Mouse (Mus musculus) liver, adult 2 months (tissue): ENCODE results near the gene Ccdc28b. TPM values are rescaled to one million over a fixed set of nuclear protein-coding genes. Genes with fewer than 3 reads are reported as not detected.

Source experiments
- DNase-seq: peaks from one replicate; pipeline ENCODE4 v3.0.0-alpha.2; 2011; ENCODE audit warnings: low read depth, low spot score; ENCODE audit errors: extremely low read depth
- H3K27ac ChIP-seq: fragments of 200-500 bp; replicated peaks from 2 replicates; pipeline ENCODE4 v1.5.1; 2012; ENCODE audit warnings: low read depth, mild to moderate bottlenecking, control low read depth, inconsistent platforms, low read length; ENCODE audit not compliant: insufficient read depth
- H3K27me3 ChIP-seq: fragments of 200-500 bp; 2 replicates; pipeline ENCODE4 v1.6.1; 2012; ENCODE audit warnings: mild to moderate bottlenecking, moderate library complexity, low read length, inconsistent platforms; ENCODE audit not compliant: control insufficient read depth, insufficient read depth
- H3K36me3 ChIP-seq: fragments of 200-500 bp; 2 replicates; pipeline ENCODE4 v1.6.1; 2012; ENCODE audit warnings: low read length, inconsistent platforms; ENCODE audit not compliant: control insufficient read depth, insufficient read depth
- H3K4me1 ChIP-seq: fragments of 200-500 bp; 2 replicates; pipeline ENCODE4 v1.6.1; 2011; ENCODE audit warnings: low read length; ENCODE audit not compliant: control insufficient read depth, insufficient read depth
- H3K4me3 ChIP-seq: fragments of 200-500 bp; 2 replicates; pipeline ENCODE4 v1.5.1; 2011; ENCODE audit warnings: low read depth, mild to moderate bottlenecking, control low read depth, low read length, moderate library complexity; ENCODE audit not compliant: insufficient read depth
- H3K79me2 ChIP-seq: fragments of 200-500 bp; 2 replicates; pipeline ENCODE4 v1.6.1; 2012; ENCODE audit warnings: inconsistent platforms, mild to moderate bottlenecking, low read length, moderate library complexity; ENCODE audit not compliant: control insufficient read depth, insufficient read depth
- H3K9ac ChIP-seq: fragments of 200-500 bp; 2 replicates; pipeline ENCODE4 v1.6.1; 2012; ENCODE audit warnings: low read depth, mild to moderate bottlenecking, control low read depth, inconsistent platforms, low read length
- CTCF ChIP-seq: fragments of 200-500 bp; IDR thresholded peaks from 2 replicates; pipeline ENCODE4 v1.5.1; 2011; ENCODE audit warnings: low read depth, low read length, control low read depth
- POLR2A ChIP-seq: fragments of 200-500 bp; IDR thresholded peaks from 2 replicates; pipeline ENCODE4 v1.6.1; 2011; ENCODE audit warnings: low read length, control low read depth; ENCODE audit not compliant: insufficient read depth; ENCODE audit errors: extremely low read depth
- WGBS: fragments of 180-500 bp; shearing (Covaris S2); methylation state at CpG from one replicate; pipeline ENCODE4 v1.1.7; 2018; 5-methylcytosine and 5-hydroxymethylcytosine counted together
- polyA plus RNA-seq: library from polyadenylated mRNA; depleted of rRNA; stranded (reverse); fragments of >200 nt; gene quantifications from 2 replicates; pipeline ENCODE4 v1.2.3, GENCODE M21; 2012
- total RNA-seq: library from RNA; depleted of rRNA; stranded (reverse); fragments of >200 nt; gene quantifications from 2 replicates; pipeline ENCODE4 v1.2.3, GENCODE M21; 2014

Gene Ccdc28b
- total and polyA plus RNA-seq, 2 experiments: 7.6 to 9.7 TPM

GRCm38 (mm10) chr4:129585773-129586172 is 38.0 kb downstream of the Ccdc28b start:
- H3K27me3 ChIP-seq: no peaks in the 10 kb centered on the region
- H3K4me3 ChIP-seq: no peak overlapping the region
- H3K36me3 ChIP-seq: no peaks in the 10 kb centered on the region
- H3K27ac ChIP-seq: no peak overlapping the region
- H3K4me1 ChIP-seq: no peaks in the 10 kb centered on the region
- WGBS: 93% methylated on average over 9 of the region's 9 CpGs
- no peak for TF ChIP-seq CTCF
- no peak for TF ChIP-seq POLR2A
- no peak for DNase-seq
- no peaks in the 10 kb centered on the region for H3K79me2 ChIP-seq
- H3K9ac ChIP-seq: no peak overlapping the region

GRCm38 (mm10) chr4:129584884-129585608 is 38.7 kb downstream of the Ccdc28b start:
- peak; percentile 67 for DNase-seq
- H3K4me3 ChIP-seq: peak overlapping the region; percentile 56
- peak overlapping the region; percentile 49 for H3K27ac ChIP-seq
- TF ChIP-seq CTCF (peak; percentile 87), POLR2A (no peak)
- H3K36me3 ChIP-seq: no peaks in the 10 kb centered on the region
- peak overlapping the region; percentile 35 for H3K9ac ChIP-seq
- H3K27me3 ChIP-seq: no peaks in the 10 kb centered on the region
- 1% methylated on average over 36 of the region's 36 CpGs for WGBS
- no peaks in the 10 kb centered on the region for H3K79me2 ChIP-seq
- H3K4me1 ChIP-seq: no peaks in the 10 kb centered on the region

- TF ChIP-seq CTCF (no peak), POLR2A (no peak)
- no peak for DNase-seq
- H3K27me3 ChIP-seq: no peaks in the 10 kb centered on the region
- no peak overlapping the region for H3K27ac ChIP-seq
- no peak overlapping the region for H3K9ac ChIP-seq
- no peaks in the 10 kb centered on the region for H3K79me2 ChIP-seq
- no peaks in the 10 kb centered on the region for H3K4me1 ChIP-seq
- WGBS: 57% methylated on average over 1 of the region's 1 CpGs
- no peaks in the 10 kb centered on the region for H3K36me3 ChIP-seq
- no peak overlapping the region for H3K4me3 ChIP-seq
These were observed 39.4 kb downstream of the Ccdc28b start for GRCm38 (mm10) chr4:129584370-129584769.

GRCm38 (mm10) chr4:129582251-129582650 is 41.5 kb downstream of the Ccdc28b start:
- WGBS: 86% methylated on average over 1 of the region's 1 CpGs
- no peaks in the 10 kb centered on the region for H3K79me2 ChIP-seq
- no peak overlapping the region for H3K9ac ChIP-seq
- no peak overlapping the region for H3K4me3 ChIP-seq
- no peak overlapping the region for H3K27ac ChIP-seq
- no peaks in the 10 kb centered on the region for H3K36me3 ChIP-seq
- no peak for TF ChIP-seq POLR2A
- H3K27me3 ChIP-seq: no peaks in the 10 kb centered on the region
- H3K4me1 ChIP-seq: no peaks in the 10 kb centered on the region
- DNase-seq: no peak

- no peaks in the 10 kb centered on the region for H3K36me3 ChIP-seq
- no peaks in the 10 kb centered on the region for H3K27me3 ChIP-seq
- TF ChIP-seq POLR2A: no peak
- no peak for TF ChIP-seq CTCF
- DNase-seq: no peak
- H3K79me2 ChIP-seq: no peaks in the 10 kb centered on the region
- WGBS: 64% methylated on average over 7 of the region's 7 CpGs
- H3K4me3 ChIP-seq: no peak overlapping the region
- H3K27ac ChIP-seq: peak overlapping the region; percentile 31; the same call in 1 of the 2 replicates
- no peaks in the 10 kb centered on the region for H3K4me1 ChIP-seq
- no peak overlapping the region for H3K9ac ChIP-seq
These were observed 43.4 kb downstream of the Ccdc28b start for GRCm38 (mm10) chr4:129580347-129580746.

- Histone ChIP-seq H3K27ac (peak within 1 kb of the TSS; percentile 56), H3K36me3 (no peaks in the 10 kb centered on the region), H3K4me1 (no peaks in the 10 kb centered on the region), H3K27me3 (no peaks in the 10 kb centered on the region), H3K4me3 (peak within 1 kb of the TSS; percentile 63), H3K79me2 (no peaks in the 10 kb centered on the region), H3K9ac (peak within 1 kb of the TSS; percentile 62)
- 76% methylated on average over 5 of the region's 5 CpGs for WGBS
- no peak for TF ChIP-seq POLR2A
- peak; percentile 29 for DNase-seq
These were observed 45.3 kb downstream of the Ccdc28b start, which contains the start of gene Fam167b for GRCm38 (mm10) chr4:129578466-129578865. Gene Fam167b (minus strand): TSS chr4:129578549.
